Mouse (Mus musculus) regulatory T cell (primary cell): ENCODE data around the gene Sirt7.

ENCODE experiments used
- in situ Hi-C: fragments of 300-600 bp; cut with MboI, MseI; formaldehyde crosslinking; loops from one replicate; pipeline ENCODE4 v1.15.1; 2025; ENCODE audit warnings: high pct_unique_total_duplicates

Sirt7 gene

DNA sequence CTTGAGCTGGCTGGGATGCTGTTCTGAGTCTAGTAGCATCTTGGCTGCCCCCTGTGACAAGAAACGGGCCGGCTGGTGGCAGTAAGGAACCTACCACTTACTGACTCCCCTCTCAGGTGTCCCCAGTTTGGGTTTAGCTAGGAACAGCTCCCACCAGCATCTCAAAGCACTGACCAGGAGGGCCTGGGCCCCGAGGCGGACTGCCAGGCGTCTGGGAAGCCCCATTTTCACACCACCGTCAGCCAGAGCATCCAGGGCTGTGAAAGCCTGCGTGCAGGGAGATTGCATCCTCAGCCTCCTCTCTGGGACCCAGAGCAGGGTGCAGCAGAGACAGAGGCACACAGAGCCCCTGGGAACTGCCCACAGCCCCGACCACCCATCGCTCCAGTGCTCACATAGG, 16.2 kb upstream of the Sirt7 start:
- in situ Hi-C loops, result no loop called here

DNA sequence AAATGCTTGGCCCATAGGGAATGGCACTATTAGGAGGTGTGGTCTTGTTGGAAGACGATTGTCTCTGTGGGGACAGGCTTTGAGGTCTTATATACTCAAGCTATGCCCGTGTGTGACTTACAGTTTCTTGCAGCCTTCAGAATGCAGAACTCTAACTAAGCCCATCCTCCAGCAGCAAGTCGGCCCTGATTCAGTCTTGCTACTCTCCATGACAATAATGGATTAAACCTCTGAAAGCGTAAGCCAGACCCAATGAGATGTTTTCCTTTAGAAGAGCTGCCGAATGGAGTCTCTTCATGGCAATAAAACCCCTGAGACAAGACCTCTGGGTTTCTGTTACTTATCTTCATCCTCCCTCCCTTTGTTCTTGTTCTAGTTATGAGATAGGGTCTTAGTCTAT, 9.8 kb upstream of the Sirt7 start:
- in situ Hi-C loops, result no loop called here

DNA sequence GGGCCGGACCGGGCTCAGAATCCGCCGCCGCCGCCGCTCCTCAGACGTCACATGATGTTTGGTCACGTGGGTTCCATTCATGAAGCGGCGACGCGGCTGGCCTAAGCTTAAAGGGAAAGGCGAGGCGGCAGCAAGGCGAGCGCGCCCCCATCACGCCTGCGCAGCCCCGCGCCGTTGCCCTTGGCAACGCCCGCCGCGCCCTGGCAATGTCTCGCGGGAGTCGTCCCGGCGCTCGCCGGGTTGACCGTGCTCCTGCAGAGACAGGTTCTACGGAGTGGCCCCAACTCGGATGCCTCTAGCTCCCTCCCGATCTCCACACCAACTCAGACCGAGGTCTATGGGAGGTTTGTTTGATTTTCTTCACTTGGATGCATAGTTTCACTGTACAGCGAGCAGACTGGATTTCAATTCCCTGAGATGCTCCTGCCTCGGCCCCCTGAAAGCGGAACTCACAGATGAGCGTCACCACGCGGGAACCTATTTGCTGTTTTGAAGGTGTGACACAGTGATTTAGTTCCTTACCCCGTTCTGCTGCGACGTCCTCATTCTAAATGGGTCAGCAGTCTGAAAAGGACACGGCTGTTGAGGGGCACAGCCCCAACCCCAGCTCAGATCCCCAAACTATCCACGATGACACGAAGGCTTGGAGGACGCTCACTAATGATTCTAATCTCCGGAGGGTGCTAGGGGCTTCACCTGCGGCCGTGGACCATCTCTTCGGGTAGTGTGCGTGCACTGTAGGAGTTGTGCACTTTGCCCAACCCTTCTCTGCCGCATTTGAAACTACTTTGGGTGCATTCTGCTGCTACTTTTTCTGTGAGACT, 8.7 kb upstream of the Sirt7 start, which contains the start of gene Mafg:
TSS of gene Mafg (minus strand) at position 81 of the 824 bp plus-strand sequence.
- in situ Hi-C loops, result no loop called here

DNA sequence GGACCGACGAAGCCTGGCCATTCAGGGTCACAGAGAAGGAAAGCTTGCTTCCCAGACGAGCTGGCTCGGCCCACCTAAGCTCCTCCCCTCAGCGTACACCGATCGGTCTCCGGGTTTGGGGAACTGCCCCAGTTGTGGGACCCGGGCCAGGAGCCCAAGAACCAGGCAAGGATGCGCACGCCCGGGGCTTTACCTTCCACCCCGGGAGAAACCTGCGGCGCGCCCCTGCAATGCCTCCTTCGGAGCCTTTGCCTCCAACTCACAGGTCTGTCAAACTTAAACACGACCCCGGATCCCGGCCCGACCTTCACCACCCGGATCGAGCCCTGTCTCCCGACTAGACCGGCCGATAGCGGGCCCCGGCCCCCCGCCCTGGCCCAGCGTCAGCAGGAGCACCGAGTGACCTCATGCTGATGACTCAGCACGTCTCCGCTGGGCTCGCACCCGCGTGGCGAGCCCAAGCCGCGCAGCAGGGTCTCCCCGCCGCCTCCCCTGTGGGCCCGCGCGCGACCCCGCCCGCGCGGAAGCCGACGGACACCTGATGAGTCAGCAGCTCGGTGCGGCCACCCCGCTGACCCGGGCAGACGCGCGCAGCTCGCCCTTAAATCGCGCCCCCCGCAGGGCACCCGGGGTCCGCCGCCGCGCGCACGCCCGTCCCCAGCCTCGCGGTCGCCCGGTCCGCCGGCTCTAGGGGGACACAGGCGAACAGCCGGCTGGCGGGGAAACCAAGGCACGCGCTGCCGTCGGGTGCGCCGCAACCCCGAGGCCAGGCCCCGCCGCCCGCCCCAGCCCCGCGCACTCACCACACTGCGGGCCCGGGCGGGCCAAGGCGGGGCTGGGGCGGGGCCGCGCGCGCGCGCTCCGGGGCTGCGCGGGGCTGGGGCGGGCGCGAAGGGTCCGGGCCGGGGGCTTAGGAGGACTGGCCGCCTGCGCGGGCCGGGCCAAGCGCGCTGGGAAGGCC, 7.8 kb upstream of the Sirt7 start:
- in situ Hi-C loops, result no loop called here

DNA sequence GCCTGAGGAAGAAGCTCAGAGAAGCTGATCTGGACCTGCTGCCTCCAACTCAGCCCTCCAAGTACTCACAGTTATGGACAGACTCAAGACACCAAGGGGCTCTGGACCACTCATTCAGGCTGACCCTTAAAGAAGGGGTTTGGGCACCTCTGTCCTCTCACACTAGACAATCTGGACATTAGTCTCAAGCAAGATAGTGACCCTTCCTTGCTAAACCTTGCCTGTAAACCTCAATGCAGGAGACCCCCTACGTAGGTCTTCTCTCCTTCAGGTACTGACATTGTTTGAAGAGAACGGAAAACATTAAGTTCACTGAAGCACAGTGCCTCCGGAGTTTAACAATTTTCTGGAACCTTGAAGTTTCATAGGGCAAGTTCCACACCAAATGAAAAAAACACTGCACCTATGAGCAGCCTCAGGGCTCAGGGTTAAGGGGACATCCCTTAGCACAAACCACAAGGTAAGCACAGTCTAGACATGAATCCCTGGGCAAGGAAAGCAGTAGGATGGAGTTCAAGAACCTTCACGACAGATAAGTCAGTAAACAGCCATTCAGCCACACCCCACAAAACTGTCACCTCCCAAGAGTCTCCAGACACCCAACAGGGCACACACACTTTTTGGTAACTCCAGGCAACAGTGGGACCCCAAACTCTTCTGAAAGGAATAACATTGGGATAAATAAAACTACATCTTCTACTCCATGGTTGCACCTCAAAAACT, 6.8 kb upstream of the Sirt7 start:
- in situ Hi-C loops, result no loop called here

DNA sequence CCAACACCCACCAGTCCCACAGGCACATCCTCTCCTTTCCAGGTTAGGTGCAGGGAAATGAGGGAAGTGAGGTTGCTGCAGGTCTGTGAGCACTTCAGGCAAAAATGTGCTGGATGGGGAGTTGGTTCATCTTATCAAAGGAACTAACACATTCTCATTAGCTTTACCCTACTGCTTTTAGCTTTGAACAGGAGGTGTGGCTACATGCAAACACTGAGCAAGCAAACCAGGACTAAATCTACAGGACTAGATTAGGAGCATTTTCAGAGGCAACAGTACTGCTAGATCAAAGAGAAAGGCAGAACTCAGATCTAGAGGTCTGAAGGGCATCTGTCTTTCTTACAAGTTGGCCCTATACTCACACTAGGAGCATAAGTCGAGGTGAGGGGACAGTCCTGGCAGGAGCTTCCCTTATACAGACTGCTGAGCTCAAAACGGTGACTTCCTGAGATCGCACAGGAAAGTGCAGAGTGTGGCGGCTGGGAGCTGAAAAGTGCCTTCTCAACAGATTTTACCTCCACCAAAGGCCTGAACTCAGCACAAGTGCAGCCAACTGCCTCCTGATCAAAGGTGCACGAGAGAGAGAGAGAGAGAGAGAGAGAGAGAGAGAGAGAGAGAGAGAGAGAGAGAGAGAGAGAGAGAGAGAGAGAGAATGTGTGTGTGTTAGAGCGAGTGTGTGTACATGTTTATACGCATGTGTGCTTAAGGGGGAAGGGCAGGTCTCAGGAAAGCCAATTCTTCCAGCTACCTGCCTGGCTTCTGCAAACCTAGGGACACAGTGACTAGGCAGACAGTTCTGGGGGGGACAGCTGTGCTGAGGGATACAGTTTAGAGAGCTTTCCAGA, 6.1 kb upstream of the Sirt7 start:
- in situ Hi-C loops, result no loop called here

DNA sequence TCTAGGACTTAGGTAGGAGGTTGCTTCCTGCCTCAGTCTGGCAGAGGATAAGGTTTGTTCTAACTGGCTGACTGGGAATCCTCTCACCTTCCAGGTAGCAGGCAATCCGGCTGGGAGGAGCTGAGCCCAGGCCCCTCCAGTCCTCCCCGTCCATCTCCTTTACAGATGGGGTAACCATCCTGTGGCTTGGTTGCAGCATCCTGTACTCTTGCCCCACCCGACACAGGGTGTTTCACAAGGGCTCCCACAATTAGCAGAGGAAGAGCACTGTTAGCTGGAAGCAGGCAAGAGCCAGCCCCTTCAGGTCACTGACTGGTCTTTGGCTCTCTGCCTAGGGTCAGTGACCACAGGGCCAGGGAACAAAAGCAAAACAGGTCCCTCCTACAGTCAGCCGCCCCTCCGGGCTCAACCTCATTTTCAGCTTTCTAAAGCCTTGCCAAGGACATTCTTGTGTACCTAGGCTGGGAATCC, 5.4 kb upstream of the Sirt7 start:
- in situ Hi-C loops, result no loop called here

DNA sequence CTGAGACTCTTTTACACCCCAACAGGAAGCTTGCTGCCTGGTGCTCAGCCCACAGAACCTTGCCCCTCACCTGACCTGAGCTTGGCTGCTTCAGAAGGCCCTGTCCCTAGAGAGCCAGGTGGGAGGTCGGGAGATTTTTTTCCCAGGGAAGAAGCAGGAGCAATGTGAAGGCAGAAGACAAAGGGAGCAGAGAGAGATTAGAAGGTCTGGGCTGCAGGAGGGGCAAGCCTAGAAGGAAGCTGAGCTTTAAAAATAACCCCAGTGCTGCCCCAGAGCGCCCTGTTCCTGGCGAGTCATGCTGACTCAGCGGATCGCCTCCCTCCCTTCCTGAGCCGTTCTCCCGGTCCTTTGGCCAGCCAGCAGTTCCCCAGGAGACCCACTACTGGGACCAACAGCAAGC, 4.9 kb upstream of the Sirt7 start:
- in situ Hi-C loops, result no loop called here

DNA sequence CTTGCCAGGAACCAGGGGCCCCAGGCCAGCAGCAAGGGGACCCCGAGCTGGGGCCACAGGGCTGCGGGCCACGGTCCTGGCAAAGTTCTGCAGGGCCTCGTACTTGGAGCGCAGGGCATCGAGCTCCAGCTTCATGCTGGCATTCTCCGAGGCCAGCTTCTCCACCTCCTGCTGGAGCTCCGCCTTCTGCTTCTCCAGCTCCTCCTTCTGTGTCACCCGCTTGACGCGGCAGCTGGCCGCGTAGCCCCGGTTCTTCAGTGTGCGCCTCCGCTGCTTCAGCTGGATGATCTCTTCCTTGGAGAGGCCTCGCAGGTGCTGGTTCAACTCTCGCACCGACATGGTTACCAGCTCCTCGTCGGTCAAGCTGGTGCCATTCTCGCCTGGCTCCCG, 4.3 kb upstream of the Sirt7 start:
- in situ Hi-C loops, result no loop called here

DNA sequence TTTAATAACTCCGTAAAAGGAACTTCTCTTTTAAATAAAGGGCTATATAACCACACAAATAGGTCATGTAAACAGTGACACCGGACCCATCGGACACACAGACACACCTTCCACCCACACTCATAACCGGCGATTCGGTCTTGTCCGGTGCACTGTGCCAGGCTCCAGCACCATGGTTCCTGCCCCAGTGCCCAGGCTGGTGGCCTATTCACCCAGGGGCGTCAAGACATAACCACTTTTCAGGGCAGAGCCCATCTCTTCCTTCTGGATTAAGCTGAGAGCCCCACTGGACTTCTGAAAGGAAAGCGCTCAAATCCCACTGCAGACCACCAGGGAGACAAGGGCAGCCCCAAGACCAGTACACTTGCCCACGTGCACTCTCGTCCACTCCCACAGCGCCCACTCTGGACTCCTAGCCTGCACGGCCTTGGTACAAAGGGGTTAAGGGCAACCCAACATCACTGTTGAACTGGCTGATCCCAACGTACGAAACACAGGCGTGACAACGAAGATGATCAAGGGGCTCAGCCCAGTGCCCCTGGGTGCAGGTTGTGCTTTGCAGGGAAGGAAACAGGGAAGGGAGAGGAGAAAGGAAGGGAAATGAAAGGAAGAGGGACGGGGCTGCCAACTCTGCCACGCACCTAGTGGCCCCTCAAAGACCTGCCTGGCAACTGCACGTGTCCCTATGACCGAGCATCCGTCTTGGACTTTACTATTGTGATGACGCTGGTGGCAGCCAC, 3.7 kb upstream of the Sirt7 start:
- in situ Hi-C loops, result no loop called here

DNA sequence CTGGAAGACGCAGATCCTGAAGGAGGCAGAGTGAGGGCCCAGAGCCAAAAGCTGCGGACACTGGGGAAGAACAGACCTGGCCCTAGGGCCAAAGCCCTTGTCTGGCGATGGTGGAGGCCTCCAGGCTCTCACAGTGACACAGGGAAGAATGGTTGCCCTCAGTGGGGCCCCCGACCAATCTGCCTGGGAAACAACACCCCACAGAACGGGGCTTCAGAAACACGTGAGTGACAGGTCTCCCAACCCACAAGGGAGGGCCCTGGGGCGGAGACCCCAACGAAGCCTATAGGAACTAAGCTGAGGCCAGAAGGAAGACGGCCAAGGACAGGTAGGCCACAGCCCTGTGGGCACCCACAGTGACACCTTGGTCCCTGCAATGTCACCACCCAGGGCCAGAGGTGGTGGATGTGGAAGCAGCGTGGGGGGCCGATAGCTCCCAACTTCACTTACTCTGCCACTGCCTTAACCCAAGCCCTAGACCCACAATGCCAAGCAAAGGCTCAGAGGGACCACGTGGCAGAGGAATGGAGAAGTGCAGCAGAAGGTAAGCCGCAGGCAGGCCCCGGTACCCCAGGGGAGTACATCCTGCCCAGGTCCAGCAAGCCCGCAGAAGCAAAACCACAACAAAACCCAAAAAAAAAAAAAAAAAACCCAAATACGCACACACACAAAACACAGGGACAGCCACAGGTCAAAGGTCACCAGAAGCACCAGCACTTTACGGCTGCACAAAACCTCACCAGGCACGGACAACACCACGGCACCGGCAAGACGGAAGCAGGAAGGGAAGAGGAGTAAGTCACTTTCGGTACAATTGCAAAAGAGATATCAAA, 2.6 kb upstream of the Sirt7 start:
- in situ Hi-C loops, result no loop called here

DNA sequence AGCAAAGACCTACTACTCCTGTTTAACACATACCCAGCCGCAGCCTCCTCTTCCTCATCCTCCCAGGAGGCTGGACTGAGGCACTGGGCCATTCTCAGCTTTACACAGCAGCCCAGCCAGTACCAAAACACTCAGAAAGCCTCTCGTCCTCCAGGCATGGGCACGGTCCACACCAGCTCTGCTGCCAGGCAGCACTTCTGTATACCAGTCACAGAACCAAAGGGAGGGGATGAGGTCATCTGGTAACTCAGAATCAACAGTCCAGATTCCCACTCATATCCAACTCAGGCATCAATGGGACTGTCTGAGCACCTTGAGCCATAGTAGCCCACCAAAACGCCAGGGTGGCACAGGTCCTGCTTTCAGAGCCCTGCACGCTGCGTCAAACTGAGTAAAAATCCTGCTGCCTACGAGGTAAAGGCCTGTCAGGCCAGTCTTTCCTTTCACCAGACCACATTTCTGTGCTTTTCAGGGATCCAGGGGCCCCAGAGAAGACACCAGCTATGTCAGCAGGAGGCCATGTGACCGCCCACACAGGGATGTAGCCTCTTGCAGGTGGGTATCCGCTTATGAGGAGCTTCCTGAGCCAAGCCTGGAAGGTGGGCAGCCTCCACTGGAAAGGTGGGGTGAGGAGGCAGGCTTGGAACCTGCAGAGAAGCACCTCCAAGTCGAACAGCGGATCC, 1.9 kb upstream of the Sirt7 start:
- in situ Hi-C loops, result no loop called here

DNA sequence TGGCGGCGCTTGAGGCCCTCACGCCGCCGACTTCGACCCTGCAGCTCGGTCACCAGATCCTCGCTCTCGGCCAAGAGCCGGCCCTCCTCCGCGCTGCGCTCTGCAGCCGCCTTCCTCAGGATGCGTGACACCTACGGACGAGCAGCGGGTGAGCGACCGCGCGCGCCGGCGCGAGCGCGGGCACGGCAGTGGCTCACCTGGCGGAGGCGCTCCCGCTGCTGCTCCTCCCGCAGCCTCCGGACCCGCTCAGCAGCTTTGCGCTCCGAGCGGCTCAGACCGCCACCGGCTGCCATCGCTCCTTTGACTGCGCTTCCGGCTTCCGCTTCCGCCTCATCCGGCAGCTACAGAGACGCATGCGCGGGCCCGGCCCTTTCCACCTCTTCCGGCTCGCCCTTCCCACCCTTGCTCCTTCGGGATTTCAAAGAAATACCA, 344 bp downstream of the Sirt7 start:
- in situ Hi-C loops, result loop anchor here (5.0 kb wide), 1 partner anchor 88 kb away; the partner anchor contains the start of genes Cenpx and Lrrc45

DNA sequence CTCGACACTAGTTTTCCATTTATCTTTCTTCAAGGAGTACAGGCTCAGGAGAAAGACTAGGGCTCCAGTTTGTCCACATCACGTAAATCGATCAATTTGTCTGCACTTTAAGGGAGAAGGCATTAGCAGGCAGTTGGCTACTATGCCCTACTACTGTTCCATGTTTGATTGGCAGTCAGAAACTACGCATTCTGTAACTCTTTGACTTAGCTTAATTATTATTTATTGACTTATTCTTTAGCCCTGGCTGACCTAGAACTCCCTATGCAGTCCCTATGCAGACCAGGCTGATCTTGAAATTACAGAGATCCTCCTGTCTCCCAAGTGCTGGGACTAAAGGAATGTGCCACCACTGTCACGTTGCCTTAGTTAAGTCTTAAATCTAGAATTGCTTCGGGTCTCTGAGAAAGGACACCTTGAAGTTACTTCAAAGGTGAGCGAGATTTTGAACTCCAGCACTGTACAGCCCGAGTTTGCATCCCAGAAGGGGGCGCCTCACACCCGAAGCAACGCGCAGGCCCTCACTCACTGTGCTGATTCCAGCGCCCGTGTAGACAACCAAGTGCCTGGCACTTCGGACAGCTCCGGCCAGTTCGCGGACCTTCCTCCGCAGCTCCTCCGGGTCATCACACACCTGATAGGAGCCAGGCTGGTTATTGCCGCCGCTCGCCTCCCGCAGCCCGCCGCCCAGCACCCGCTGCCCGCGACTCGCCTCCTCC, 920 bp downstream of the Sirt7 start:
- in situ Hi-C loops, result loop anchor here (5.0 kb wide), 1 partner anchor 88 kb away; the partner anchor contains the start of genes Cenpx and Lrrc45

DNA sequence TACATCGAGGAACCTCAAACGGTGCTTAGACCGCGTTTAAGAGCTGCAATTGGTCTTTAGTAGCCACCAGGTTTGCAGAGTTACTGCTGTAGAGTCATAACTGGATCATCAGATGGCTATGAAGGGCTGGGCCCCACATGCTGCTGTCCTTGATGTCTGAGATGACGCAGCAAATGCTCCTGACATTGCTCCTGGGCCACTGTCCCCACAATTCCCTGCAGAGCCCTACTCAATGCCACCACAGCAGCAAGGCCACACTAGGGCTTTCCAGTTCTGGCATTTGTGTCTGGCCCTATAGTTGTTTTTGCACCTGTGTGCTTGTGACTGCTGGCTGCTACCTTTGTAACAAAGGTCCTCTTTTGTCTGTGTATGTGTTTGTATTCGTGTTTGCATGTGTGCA, 2.2 kb downstream of the Sirt7 start:
- in situ Hi-C loops, result loop anchor here (5.0 kb wide), 1 partner anchor 89 kb away; the partner anchor contains the start of genes Cenpx and Lrrc45

DNA sequence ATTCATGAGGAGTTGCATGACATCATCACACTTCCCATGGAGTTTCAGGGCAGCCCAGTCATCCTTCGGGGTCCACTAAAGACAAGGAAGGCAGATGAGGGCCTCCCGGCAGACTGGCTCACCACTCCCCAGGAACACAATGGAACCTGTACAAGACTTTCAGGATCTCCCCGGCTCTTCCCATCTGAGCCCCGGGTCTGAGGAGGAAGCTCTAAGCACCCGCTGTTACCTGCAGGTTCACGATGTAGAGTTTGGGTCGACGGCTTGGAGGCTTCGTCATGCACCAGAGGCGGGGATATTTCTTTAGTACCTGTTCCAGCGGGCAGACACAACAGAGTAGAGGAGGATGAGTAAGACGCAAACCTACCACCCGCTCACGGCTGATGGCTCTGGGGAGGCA, 4.8 kb downstream of the Sirt7 start:
- in situ Hi-C loops, result loop anchor here (5.0 kb wide), 1 partner anchor 92 kb away; the partner anchor contains the start of genes Cenpx and Lrrc45
